Mouse (Mus musculus) myocyte (in vitro differentiated cells): Measurements from ENCODE around the gene Cox10.

ENCODE experiments used
- CEBPB ChIP-seq: IDR thresholded peaks from 2 replicates; pipeline ENCODE4 v1.6.1; 2011; ENCODE audit warnings: mild to moderate bottlenecking, moderate library complexity; ENCODE audit not compliant: poor library complexity, insufficient read depth, severe bottlenecking
- E2F4 ChIP-seq: IDR thresholded peaks from one replicate; pipeline ENCODE4 v1.6.1; 2011; ENCODE audit warnings: mild to moderate bottlenecking, control low read depth, moderate library complexity; ENCODE audit not compliant: insufficient read depth
- MAX ChIP-seq: IDR thresholded peaks from one replicate; pipeline ENCODE4 v1.6.1; 2011; ENCODE audit warnings: low read depth, mild to moderate bottlenecking, control low read depth
- MYOD1 ChIP-seq, 3 experiments: IDR thresholded peaks; one replicate each; pipeline ENCODE4 v1.6.1; 2011; ENCODE audit warnings: control low read depth in 2 of 3, low read depth in 2 of 3, mild to moderate bottlenecking in 2 of 3, moderate library complexity in 1 of 3; ENCODE audit not compliant: insufficient read length in 2 of 3, control insufficient read depth in 1 of 3
- MYOG ChIP-seq, 3 experiments: IDR thresholded peaks; one replicate each; pipeline ENCODE4 v1.6.1; 2011; ENCODE audit warnings: control low read depth in 2 of 3, low read depth in 2 of 3, mild to moderate bottlenecking in 2 of 3; ENCODE audit not compliant: insufficient read length in 2 of 3, control insufficient read depth in 1 of 3, insufficient read depth in 1 of 3
- POLR2A ChIP-seq: IDR thresholded peaks from one replicate; pipeline ENCODE4 v1.6.1; 2011; ENCODE audit warnings: low read depth, mild to moderate bottlenecking, control low read depth, moderate library complexity; ENCODE audit not compliant: insufficient read length
- POLR2AphosphoS2 ChIP-seq: IDR thresholded peaks from one replicate; pipeline ENCODE4 v1.6.1; 2011; ENCODE audit warnings: low read depth, control low read depth; ENCODE audit not compliant: insufficient read length
- SRF ChIP-seq: IDR thresholded peaks from one replicate; pipeline ENCODE4 v1.6.1; 2011; ENCODE audit warnings: low read depth; ENCODE audit not compliant: control insufficient read depth, insufficient read length
- TCF12 ChIP-seq: IDR thresholded peaks from one replicate; pipeline ENCODE4 v1.6.1; 2011; ENCODE audit warnings: mild to moderate bottlenecking, control low read depth; ENCODE audit not compliant: poor library complexity, insufficient read depth, severe bottlenecking
- TCF3 ChIP-seq: IDR thresholded peaks from one replicate; pipeline ENCODE4 v1.6.1; 2011; ENCODE audit warnings: low read depth, control low read depth; ENCODE audit not compliant: insufficient read length

GRCm38 (mm10) chr11:63985481-63985880 lies 93.8 kb downstream of the Cox10 start:
- TF ChIP-seq POLR2A (no peak), CEBPB (no peak), MAX (no peak), TCF3 (no peak), E2F4 (no peak), SRF (no peak), TCF12 (no peak), MYOG (IDR thresholded peaks at IDR 0.05; ENCODE audit: control insufficient read depth in 1 of 3, insufficient read depth in 1 of 3, insufficient read length in 2 of 3, low read depth in 2 of 3) (no peak), POLR2AphosphoS2 (no peak), MYOD1 (IDR thresholded peaks at IDR 0.05; ENCODE audit: control insufficient read depth in 1 of 3, insufficient read length in 2 of 3, low read depth in 2 of 3) (no peak)
